Mouse (Mus musculus) spleen, postnatal 4 days (tissue): ENCODE results near the gene Gzmm.

ENCODE experiments used
- DNase-seq, 2 experiments: peaks; one replicate each; pipeline ENCODE4 v3.0.0; 2022; ENCODE audit warnings: low spot score in 2 of 2

The Gzmm gene

DNA sequence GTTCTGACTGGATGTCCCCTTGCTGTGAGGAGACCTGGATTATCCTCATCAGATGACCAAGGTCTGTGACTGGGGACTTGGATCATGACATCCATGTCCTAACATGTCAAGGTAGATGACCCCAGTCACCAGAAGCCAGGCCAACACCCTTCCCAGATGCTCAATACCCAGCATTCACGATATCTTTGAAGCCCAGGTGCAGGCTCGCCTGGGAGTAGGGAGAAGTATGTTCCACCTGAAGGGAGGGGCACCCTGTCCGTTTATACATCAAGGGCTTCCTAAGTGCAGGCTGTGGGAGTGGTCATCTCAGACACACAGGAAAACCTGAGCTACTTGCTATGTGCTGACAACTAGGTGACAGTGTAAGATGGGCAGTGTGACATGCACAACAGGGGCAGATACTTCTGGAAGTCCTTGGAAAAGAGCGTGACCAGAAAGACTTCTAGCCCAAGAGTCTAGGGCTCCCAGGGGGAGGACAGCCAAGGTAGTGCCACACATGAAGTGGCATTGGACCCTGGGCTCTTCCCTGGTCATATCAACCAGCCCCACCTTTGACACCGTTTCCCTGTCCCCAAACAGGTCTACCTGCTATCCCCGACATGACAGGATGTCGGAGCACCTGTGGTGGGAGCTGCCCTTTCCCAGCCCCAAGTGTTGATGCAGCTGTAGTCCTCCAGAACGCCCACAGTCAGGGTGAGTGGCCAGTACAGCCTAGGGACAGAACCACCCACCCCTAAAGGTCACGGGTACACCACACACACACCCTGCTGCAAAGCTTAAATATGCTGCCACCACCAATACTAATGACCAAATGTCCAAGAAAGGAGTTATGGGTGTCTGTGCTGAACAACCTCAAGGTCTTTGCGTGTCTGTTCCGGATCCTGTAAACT is 8.0 kb upstream of the Gzmm start:
- peak in 1 of 2 experiments; percentile 72 for DNase-seq

DNA sequence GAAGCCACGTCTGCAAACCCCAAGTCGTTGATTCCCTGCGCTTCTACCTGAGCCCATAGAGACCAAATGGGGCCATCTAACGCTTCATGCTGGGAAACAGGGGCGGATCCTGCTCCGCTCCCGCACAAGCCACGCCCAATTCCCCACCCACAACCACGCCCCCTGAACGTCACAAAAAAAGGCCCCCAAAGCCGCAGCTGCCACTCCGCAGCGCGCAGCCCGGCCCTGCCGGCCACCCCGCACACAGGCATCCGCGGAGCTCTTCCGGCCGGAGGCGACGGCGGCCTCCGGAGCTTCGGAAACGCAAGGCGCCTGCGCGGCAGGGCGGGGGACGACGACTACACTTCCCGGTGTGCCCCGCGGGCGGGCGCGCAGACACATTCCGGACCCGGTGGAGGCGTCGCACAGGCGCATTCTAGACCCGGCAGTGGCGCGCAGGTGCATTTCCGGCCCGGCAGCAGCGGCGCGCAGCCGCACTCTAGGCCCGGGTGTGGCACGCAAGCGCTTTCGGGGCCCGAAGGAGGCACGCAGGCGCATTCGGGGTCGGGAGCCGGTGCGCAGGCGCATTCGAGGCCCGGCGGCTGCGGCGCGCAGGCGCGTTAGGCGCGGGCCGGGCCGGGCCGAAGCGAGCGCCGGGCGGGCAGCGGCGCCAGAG is 7.1 kb upstream of the Gzmm start, which contains the start of gene Cdc34:
Cdc34 (plus strand) TSS at position 605 of the 655 bp plus-strand sequence.
- DNase-seq = peak; percentile 98 to 100

GRCm38 (mm10) chr10:79682551-79682915 is 6.3 kb upstream of the Gzmm start:
- peak; percentile 49 to 75 for DNase-seq

GRCm38 (mm10) chr10:79682916-79683582 is 5.8 kb upstream of the Gzmm start:
- DNase-seq = peak; percentile 70 to 86

- no peak for DNase-seq
Observed at GRCm38 (mm10) chr10:79683726-79684640, 4.8 kb upstream of the Gzmm start.

GRCm38 (mm10) chr10:79684770-79685600 is 3.8 kb upstream of the Gzmm start:
- DNase-seq = peak in 1 of 2 experiments; percentile 61

DNA sequence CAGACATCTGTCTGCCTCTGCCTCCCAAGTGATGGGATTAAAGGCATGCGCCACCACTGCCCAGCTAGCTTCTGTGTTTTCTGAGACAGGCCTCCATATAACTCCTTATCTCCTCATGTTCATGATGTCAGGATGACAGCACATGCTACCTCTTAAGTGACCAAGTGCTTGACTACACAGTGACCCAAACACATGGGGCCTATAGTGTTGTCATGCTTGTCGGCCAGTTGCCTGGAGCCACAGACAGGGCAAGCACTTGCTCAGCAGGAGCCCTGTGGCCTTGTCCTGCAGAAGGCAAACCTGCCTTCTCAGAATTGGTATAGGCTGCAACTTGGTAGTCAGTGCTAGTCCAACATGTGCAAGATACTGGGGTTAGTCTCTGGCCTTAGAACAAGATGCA is 2.6 kb upstream of the Gzmm start:
- no peak for DNase-seq

- DNase-seq = no peak
Observed at GRCm38 (mm10) chr10:79686691-79687090, 2.1 kb upstream of the Gzmm start.

- DNase-seq = no peak
Observed at GRCm38 (mm10) chr10:79687513-79687912, 1.3 kb upstream of the Gzmm start.

GRCm38 (mm10) chr10:79689178-79689577 is 358 bp downstream of the Gzmm start:
- DNase-seq = peak in 1 of 2 experiments; percentile 62

- peak in 1 of 2 experiments; percentile 64 for DNase-seq
Observed at GRCm38 (mm10) chr10:79691986-79692548, 3.2 kb downstream of the Gzmm start.

- DNase-seq = peak in 1 of 2 experiments; percentile 61
Observed at GRCm38 (mm10) chr10:79693580-79694378, 5.0 kb downstream of the Gzmm start.

DNA sequence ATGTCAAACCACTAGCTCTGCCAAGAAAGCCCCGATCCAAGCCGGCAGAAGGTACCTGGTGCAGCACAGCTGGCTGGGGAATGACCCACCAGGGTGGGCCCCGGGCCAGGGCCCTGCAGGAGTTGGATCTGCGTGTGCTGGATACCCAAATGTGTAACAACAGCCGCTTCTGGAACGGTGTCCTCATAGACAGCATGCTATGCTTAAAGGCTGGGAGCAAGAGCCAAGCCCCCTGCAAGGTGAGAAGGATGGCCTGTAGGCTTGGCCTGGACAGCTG is 5.5 kb downstream of the Gzmm start:
- DNase-seq = no peak

DNA sequence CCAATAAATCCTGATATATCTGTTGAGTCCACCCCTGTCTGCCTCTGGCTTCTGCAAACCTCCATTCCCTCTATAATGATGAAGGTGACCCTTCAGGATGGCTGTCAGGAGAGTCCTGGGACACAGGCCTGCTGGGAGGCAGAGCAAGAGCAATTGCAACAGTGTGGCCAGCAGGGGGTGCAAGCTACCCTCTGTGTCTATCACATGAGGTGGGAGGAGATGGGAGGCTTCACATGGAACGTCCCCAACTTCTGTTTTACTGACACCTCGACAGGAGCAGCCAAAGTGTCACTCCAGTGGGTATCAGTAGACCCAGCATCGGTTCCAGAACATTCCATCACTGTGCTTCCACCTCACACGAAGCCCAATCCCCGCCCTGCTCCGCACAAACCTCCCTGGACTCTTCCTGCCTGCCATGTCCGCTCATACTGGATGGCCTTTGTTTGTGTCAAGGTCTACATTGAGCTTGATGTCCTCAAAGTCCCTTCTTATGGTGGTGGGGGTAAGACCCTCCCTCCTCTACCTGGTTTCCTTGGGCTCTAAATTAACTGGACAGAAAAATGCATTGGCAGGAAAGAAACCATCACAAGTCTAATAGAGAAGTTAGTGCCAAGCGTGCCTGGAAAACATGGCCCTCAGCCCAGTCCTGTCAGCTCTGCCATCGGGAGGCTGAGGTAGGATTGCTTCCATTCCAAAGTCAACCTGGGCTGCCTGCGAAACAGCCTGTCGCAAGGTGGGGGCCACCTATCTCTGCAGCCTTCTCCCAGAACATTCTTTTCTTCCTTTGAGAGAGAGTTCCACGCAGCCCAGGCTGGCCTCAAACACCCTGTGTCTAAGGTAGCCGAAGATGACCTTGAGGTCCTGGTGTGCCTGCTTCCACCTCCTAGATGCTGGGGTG is 6.7 kb downstream of the Gzmm start:
- peak; percentile 81 to 92 for DNase-seq

GRCm38 (mm10) chr10:79696129-79696651 is 7.4 kb downstream of the Gzmm start:
- DNase-seq = peak in 1 of 2 experiments; percentile 63

DNA sequence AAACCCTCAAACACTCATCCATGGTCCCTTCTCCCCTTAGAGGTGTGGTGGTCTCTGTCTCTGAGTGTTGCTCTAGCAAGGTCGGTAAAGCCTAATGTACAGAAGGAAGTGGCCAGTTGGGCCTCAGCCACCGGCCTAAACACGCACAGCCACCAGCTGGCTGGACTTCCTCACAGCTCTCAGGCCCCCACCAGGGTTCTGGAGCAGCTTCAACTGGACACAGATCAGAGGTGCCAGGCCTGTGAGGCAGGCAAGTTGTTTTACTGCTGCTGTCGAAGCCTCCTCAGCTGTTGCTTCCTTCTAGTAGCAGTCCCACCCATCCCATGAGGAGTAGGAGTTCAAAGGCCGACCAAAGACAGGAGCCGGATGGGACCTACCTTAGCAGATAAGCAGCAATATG is 9.1 kb downstream of the Gzmm start:
- DNase-seq = no peak

DNA sequence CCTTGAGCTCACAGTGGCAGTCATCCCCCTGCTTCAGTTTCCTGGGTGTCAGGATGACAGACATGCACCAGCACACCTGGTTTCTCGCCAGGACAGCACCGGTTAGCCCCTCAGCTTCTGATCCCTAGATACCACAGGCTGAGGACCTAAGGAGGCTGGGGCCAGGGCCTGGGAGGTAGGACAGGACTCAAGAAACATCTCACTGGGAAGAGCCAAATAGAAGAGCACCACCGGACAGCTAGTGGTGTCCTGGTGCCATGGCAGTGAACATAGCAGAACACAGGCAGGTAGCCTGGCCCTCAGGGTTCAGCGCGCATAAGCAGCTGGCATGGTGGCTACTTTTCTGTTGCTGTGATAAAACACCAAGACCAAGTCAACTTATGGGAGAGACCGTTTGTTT is 9.6 kb downstream of the Gzmm start:
- no peak for DNase-seq

DNA sequence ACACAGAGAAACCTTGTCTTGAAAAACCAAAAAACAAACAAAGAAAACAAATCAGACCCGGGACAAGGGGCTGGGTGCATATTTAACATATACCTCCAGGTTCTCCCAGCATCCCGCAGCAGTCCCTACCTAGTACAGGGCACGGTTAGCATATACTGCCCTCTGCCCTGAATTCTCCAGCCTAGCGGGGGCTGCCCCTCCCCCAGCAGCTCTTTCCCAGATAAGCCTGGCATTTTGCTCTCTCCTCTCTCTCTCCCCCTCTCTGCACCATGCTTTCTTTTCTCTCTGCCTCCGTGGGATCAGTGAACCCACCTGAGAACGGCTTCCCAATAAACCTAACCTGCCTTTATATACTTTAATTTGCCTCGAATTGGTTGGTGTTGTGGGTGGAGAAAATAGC is 11.9 kb downstream of the Gzmm start:
- DNase-seq = no peak
